Mouse (Mus musculus) embryonic stem cell, embryonic (primary cell): ENCODE results near the gene Arpc4.

Experiments
- CTCF ChIA-PET, 4 experiments: fragments of 300-600 bp in 2 of 4; fragments of 350-600 bp in 2 of 4; sonication (Branson Sonifier 250); formaldehyde crosslinking; loops; one replicate each; lab custom pipeline; 2022; ENCODE audit warnings: inconsistent platforms in 2 of 4; lab: Charles Lee
- POLR2A ChIA-PET, 4 experiments: fragments of 300-600 bp in 2 of 4; fragments of 350-600 bp in 2 of 4; sonication (Branson Sonifier 250); formaldehyde crosslinking; loops; one replicate each; lab custom pipeline; 2022; ENCODE audit warnings: antibody characterized with exemption in 4 of 4, inconsistent platforms in 1 of 4; lab: Charles Lee

Gene Arpc4

DNA sequence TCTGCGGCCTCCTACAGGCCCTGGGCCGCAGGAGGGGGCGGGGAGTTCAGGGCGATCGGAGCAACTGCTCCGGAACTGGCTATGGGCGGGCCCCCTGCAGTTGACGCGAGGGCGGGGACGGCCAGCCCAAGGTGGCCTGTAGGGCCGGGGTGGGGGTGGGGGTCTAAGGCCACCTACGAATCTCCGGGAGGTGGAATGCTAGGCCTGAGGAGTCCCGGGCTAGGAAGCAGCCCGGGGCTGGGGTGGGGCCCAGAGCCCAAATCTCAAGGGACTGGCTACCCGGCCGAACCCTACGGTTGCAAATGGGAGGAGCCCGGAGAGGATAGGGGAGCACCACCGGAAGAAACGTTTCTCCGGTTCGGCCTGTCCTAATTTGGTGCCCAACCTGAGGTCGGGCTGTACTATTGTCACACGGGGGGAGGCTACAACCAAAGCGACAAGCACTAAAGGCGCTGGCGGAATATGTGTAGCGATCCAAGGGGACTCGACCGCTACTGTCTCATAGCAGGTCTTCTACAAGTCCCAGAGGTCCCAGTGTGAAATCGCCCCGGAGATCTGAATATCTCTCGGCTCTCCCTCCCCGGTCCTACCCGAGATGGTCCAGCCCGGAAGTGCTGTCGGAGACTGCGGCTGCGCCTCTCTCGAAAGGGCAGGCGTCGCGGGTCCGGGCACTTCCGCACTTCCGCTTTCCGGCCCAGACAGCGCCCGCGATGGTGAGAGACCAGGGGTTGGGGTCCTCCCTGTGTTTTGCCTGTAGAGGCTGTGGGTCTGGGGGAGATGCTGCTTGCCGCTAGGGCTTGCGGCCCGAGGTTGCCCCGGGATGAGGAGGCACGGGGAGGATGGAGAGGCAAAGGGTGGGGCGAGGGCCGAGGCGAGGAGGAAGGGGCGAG, at the start of gene Arpc4, which contains the start of gene Tada3:
Gene Arpc4, plus strand, starts transcription at position 620 of the 890 bp plus-strand sequence.
Gene Tada3, minus strand, starts transcription at position 388 of the 890 bp plus-strand sequence.
- POLR2A ChIA-PET, result interaction anchor here in 3 of 4 experiments (1.1 to 8.2 kb wide), 6 partner anchors 8 to 72 kb away, joined by 3 to 82 read pairs (median 39); partner anchors contain the start of gene Ttll3 (in 2 of the 3)
- CTCF ChIA-PET, result no interaction called here

DNA sequence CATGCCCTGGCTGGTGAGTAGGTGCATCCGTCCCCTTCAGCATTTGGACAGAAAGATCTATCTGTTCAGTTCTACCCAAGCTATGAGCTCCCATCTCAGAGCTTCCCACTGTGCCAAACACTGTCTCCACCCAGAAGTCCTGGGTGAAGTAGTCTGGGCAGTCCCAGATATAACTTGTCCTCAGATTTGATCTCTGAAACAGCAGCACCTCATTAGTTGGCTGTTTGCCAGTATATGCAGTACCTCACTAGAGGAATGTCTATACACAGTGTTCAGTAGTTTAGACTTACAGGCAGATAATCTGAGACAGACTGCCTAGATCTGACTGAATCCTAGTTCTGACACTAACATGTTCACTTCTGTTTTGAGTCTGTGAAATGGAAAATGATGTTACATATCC, 48.5 kb upstream of the Arpc4 start:
- CTCF ChIA-PET, result no interaction called here
- POLR2A ChIA-PET, result interaction anchor here in 1 of 4 experiments (1.1 kb wide), 1 partner anchor 22 kb away, joined by 6 read pairs; the partner anchor contains the start of gene Brpf1

DNA sequence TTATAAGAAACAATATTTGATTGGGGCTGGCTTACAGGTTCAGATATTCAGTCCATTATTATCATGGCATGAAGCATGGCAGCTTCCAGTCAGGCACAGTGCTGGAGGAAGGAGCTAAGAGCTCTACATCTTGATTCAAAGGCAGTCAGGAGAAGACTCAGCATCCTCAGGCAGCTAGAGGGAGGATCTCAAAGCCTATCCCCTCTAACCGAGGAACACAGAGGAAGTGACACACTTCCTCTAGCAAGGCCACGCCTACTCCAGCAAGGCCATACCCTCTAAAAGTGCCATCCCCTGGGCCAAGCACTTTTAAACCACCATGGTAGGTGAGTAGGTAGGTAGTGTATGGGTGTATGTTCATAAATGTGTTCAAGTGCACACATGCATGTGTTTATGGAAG, 47.4 kb upstream of the Arpc4 start:
- POLR2A ChIA-PET, result interaction anchor here in 2 of 4 experiments (1.1 to 1.3 kb wide), 4 partner anchors 11 to 24 kb away, joined by 3 to 6 read pairs (median 4); partner anchors contain the start of gene Brpf1 (in 1 of the 2)
- CTCF ChIA-PET, result interaction anchor here in 1 of 4 experiments (0.5 kb wide), 1 partner anchor 12 kb away, joined by 3 read pairs; no protein-coding TSS in a partner anchor

DNA sequence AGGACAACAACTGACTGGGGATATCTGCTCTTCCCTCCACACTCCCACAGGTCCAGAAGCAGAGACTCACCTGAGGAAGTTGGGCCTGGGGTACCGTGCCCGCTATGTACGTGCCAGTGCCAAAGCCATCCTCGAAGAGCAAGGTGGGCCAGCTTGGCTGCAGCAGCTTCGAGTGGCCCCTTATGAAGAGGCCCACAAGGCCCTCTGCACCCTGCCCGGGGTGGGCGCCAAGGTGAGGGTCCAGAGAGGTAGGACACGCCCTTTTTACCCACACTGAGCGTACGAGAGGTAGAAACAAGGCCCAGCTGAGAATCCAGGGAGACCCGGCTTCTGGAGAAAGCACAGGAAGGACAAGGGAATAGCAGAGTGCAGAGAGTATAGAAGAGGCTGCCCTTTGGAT, 46.2 kb upstream of the Arpc4 start:
- POLR2A ChIA-PET, result interaction anchor here in 2 of 4 experiments (0.9 to 1.1 kb wide), 5 partner anchors 9 to 94 kb away, joined by 3 read pairs; partner anchors contain the start of gene Mtmr14 (in 1 of the 2)
- CTCF ChIA-PET, result no interaction called here

DNA sequence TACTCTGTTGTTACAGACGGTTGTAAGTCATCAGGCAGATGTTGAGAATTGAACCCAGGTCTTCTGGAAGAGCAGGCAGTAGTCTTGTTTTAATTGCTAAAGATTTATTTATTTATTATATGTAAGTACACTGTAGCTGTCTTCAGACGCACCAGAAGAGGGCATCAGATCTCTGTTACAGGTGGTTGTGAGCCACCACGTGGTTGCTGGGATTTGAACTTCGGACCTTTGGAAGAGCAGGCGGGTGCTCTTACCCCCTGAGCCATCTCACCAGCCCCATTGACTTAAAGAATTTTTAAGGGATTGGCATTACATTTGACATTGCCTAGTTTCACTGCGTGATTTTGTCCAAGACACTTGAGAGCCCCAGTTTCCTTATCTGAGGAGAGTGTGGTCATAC, 45.2 kb upstream of the Arpc4 start:
- CTCF ChIA-PET, result interaction anchor here in 2 of 4 experiments (0.6 to 1.0 kb wide), 3 partner anchors 59 to 95 kb away, joined by 3 read pairs; no protein-coding TSS in a partner anchor
- POLR2A ChIA-PET, result interaction anchor here in 2 of 4 experiments (1.0 to 1.4 kb wide), 6 partner anchors 12 to 62 kb away, joined by 3 to 6 read pairs (median 3); partner anchors contain the start of gene Camk1 (in 1 of the 2)

DNA sequence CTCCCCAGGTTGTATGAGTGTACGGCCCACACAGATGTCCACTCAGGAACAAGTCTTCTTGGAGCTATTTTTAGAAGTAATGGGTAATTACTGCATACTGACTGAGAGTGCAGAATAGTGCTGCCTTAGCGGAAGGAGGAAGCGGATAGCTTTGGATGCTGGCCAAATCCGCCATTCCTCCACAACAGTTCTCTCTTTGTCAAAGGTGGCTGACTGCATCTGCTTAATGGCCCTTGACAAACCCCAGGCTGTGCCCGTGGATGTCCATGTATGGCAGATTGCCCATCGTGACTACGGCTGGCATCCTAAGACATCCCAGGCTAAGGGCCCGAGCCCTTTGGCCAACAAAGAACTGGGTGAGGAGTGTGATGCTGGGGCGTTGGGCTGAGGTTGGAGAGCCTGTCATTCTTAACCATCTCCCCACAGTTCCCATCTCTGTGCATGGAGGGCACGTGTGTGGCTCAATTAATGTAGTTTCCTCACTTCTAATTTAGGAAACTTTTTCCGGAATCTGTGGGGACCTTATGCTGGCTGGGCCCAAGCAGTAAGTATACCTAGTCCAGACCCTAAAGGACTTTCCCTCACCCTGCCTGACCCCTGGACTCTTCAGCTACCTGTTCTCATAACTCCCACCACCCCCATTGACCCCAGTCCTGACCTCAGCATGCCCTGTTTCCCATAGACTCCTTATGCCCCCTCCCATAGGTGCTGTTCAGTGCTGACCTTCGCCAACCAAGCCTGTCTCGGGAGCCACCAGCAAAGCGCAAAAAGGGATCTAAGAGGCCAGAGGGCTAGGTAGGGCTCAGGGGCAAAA, 44.6 kb upstream of the Arpc4 start:
- CTCF ChIA-PET, result interaction anchor here in 2 of 4 experiments (0.6 to 1.0 kb wide), 3 partner anchors 59 to 94 kb away, joined by 3 read pairs; no protein-coding TSS in a partner anchor
- POLR2A ChIA-PET, result interaction anchor here in 3 of 4 experiments (0.6 to 1.4 kb wide), 10 partner anchors 11 to 594 kb away, joined by 3 to 6 read pairs (median 4); partner anchors contain the start of genes Brpf1 (in 1 of the 3) and Camk1 (in 1 of the 3)

DNA sequence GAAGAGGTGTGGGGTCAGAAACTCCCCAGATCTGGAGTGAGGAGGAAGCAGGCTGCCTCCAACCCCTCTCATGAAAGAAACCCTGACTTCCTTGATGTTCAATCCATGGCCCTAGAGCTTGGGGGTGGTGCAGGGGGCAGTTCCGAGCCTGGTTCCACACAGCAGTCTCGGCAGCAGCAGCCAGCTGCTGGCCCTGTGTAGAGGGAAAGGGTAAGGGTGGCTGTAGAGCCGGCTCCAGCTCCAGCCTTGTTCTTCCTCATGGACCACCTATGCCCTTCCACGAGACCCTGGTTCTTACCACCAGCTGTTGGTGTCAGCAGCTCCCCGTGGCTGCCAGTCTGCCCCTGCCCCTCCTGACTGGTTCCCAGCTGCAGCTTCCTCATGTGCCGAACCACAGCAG, 43.7 kb upstream of the Arpc4 start:
- ChIA-PET CTCF (no interaction called here), POLR2A (interaction anchor here in 3 of 4 experiments (0.6 to 1.2 kb wide), 8 partner anchors 18 to 595 kb away, joined by 3 to 5 read pairs (median 4); partner anchors contain the start of gene Brpf1 (in 1 of the 3))

DNA sequence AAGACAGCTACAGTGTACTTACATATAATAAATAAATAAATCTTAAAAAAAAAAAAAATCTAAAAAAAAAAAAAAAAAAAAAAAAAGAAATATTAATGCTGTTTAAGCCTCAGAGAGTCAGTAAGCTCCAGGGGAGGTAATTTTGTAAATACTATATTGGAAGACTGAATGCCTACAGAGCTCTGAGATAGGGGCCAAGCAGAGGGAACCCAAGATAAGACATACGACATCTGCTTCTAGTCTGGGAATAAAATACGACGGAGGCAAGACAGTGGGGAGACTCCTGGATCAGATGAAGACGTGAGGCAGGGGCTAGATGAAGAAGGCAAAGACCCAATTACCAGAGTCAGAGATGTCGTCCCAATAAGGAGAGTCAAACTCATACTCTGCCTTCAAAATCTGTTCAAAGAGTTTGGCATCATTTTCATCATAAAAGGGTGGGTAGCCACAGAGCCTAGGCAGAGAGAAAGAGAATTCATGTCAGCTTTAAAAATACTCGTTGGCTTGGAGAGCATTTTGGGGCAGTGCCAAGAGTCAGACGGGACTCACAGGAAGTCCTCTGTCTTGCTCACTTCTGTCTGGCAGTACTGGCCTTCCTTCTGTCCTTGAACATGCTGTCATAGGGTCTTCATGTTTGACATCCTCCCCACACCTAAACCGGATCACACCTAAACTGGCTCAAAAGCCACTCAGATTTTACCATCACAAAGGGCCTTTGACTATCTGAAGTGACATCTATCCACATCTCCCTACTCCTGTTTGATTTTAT, 40.9 kb upstream of the Arpc4 start:
- POLR2A ChIA-PET, result interaction anchor here in 2 of 4 experiments (0.5 to 0.9 kb wide), 6 partner anchors 29 to 55 kb away, joined by 3 to 4 read pairs (median 3); no protein-coding TSS in a partner anchor
- CTCF ChIA-PET, result interaction anchor here in 2 of 4 experiments (0.6 kb wide), 2 partner anchors 8 to 15 kb away, joined by 3 to 4 read pairs; no protein-coding TSS in a partner anchor

DNA sequence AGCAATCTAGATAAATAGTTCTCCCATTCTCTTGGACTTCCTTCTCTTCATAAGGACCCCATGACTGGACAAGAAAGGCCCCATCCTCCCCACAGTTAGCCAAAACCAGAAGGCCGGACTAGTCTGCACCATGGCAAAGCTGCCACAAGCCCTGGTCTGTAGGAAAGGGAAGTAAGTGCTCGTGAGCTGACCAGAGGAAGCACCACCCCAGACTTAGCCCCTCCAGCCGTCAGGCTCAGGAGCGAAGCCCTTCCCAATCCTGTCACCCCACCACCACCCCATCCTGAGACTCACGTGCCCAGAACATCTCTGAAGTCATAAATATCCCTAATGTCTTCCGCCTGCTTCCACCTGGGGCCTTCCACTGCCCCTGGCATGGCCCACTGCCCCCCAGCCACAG, 36.3 kb upstream of the Arpc4 start:
- ChIA-PET POLR2A (interaction anchor here in 2 of 4 experiments (0.7 to 3.2 kb wide), 7 partner anchors 8 to 51 kb away, joined by 3 to 9 read pairs (median 4); partner anchors contain the start of gene Ogg1 (in 1 of the 2)), CTCF (no interaction called here)

DNA sequence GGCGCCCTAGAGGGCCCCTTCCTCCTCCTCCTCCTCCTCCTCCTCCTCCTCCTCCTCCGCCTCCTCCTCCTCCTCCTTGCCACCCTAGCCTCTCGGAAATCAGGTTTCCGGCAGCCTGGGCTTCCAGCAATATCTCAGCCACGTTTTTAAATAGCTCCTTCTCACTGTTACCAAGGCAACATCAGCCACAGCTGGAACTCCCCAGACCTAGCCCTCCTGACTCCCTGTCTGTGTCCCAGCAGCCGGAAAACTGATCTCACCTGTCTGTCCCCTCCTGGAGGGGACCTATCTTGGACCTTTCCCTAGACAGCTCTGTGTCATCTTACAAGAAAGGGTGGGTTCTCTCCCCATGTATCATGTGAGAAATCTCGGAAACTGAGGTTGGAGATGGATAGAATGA, 35.6 kb upstream of the Arpc4 start:
- POLR2A ChIA-PET, result interaction anchor here in 3 of 4 experiments (0.5 to 1.9 kb wide), 11 partner anchors 15 to 198 kb away, joined by 3 to 7 read pairs (median 3); partner anchors contain the start of gene Ogg1 (in 1 of the 3)
- CTCF ChIA-PET, result interaction anchor here in 2 of 4 experiments (0.7 kb wide), 2 partner anchors 12 to 342 kb away, joined by 3 to 8 read pairs; no protein-coding TSS in a partner anchor

DNA sequence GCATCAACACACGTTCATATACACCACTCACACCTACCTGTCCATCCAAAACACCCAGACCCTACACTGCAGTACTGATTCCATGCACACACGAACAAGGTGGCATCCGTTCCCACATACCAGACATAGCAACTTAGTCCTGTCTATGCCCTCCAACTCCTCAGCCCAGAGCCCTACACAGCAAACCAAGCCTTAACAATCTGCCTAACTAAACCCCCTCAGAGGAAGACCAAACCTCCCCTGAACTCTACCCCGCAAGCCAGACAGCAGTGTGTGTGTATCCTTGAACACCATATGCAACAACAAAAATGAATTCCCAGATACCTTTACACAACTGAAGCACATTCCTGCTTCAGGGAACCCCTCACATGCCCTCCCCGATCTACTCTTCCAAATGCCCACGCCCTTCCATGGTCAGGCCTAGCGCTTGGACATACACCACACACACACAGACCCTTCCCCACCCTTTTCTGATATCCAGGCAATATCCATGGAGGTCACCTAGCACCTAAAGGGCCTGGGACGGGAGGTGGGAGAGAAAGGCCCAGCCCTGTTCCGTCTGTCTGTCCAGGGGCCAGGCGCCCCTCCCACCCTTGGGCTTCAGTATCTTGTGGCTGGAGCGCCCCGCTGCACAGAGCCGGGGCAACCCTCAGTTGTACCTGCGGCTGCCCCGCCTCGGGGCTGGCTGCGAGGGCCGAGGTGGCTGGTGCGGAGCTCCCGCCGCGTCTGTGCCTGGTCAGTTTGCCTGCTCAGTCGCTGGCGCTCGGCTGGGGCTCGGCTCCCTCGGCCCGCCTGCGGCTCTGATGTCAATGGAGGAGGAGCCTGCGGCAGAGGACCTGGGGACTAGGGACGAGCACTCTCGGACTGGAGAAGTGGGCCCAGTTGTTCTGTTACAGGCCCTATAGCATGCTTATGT, 34.5 kb upstream of the Arpc4 start, which contains the start of gene Camk1:
Gene Camk1, minus strand, starts transcription at position 808 of the 916 bp plus-strand sequence.
- POLR2A ChIA-PET, result interaction anchor here in 3 of 4 experiments (0.9 to 2.4 kb wide), 33 partner anchors 9 to 139 kb away, joined by 3 to 11 read pairs (median 4); partner anchors contain the start of genes Brpf1 (in 1 of the 3), Creld1 (in 1 of the 3), Il17rc (in 1 of the 3) and Jagn1 (in 1 of the 3)

DNA sequence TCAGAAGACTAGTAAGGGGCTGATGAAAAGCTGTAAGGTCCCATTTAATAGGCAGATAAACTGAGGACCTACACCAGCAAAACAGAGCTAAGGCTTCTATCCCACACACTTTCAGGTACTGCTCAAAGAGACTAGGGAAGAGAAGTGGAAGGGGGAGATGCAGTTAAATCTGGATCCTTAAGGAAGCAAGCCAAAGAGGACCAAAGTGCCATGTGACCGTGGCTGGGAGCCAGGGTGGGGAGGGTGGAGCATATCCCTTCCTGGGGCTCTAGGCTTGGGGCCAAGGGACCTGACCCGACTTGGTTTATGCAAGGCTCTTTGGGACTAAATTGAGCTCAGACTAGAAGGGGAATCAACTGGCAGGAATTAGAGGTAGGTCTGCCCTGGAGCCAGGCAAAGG, 33.6 kb upstream of the Arpc4 start:
- ChIA-PET POLR2A (interaction anchor here (0.7 to 2.4 kb wide), 37 partner anchors 9 to 268 kb away, joined by 3 to 11 read pairs (median 4); partner anchors contain the start of genes Brpf1 (in 1 of the 4), Creld1 (in 1 of the 4), Il17rc (in 1 of the 4) and Jagn1 (in 1 of the 4)), CTCF (interaction anchor here in 2 of 4 experiments (0.6 to 1.5 kb wide), 5 partner anchors 24 to 150 kb away, joined by 3 to 7 read pairs (median 3); no protein-coding TSS in a partner anchor)

More for the DNA sequence above, 34.5 kb upstream of the Arpc4 start, which contains the start of gene Camk1:
- CTCF ChIA-PET, result interaction anchor here in 3 of 4 experiments (0.6 to 1.5 kb wide), 6 partner anchors 23 to 151 kb away, joined by 3 to 7 read pairs (median 3); no protein-coding TSS in a partner anchor

DNA sequence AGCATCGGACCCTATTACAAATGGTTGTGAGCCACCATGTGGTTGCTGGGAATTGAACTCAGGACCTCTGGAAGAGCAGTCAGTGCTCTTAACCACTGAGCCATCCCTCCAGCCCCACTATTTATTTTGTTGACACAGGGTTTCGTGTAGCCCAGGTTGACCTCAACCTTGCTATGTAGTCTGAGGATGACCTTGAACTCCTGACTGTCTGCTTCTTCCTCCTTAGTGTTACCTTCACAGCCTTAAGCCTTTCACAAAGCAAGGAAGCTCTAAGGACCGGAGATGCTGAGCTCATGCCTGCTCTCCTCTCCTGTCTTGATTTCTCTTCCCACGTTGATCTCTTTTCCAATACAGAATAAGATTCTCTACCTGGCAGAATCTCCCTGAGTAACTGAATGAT, 31.0 kb upstream of the Arpc4 start:
- POLR2A ChIA-PET, result interaction anchor here in 2 of 4 experiments (0.6 to 1.0 kb wide), 5 partner anchors 22 to 335 kb away, joined by 3 to 6 read pairs (median 3); no protein-coding TSS in a partner anchor
- CTCF ChIA-PET, result interaction anchor here in 2 of 4 experiments (0.6 to 0.9 kb wide), 2 partner anchors 15 to 77 kb away, joined by 3 read pairs; no protein-coding TSS in a partner anchor

DNA sequence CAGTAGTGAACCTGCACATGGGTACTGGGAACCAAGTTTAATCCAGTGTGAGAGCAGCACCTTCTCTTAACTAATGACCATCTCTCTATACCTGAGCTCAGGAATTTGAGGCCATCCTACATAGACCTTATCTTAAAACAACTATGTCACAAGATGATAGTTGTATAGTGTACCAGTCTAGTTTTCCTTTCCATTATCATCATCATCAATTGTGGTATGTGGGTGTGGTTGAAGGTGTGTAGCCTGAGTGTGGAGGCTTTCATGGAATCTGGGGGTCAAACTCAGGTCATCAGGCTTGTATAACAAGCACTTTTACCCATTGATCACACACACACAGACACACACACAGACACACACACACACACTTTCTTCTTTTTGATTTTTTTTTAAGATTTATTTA, 27.4 kb upstream of the Arpc4 start:
- ChIA-PET POLR2A (interaction anchor here (1.0 to 3.5 kb wide), 16 partner anchors 8 to 400 kb away, joined by 3 to 19 read pairs (median 4); partner anchors contain the start of gene Ogg1 (in 1 of the 4)), CTCF (interaction anchor here in 1 of 4 experiments (0.6 kb wide), 1 partner anchor 30 kb away, joined by 3 read pairs; no protein-coding TSS in a partner anchor)

DNA sequence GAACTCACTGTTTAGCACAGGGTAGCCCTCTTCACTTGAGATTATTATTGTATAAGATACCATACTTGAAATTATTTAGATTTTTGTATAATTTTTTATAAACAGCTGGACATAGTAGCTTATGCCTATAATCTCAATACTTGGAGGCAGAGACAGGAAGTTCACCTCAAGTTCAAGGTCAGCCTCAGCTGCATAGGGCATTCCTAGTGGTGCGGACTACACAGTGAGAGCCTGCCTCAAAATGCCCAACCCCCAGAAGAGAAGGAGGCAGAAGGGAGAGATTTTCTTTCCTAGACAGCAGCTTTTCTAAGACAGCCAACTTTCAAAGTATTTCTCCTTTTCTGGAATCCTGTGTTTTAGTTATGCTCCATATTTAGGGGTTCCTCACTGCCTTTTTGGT, 26.8 kb upstream of the Arpc4 start:
- CTCF ChIA-PET, result no interaction called here
- POLR2A ChIA-PET, result interaction anchor here (0.7 to 3.5 kb wide), 12 partner anchors 9 to 45 kb away, joined by 3 to 19 read pairs (median 4); partner anchors contain the start of gene Ogg1 (in 1 of the 4)
